Mouse (Mus musculus): ENCODE data around the gene Vav1.

- TF ChIP-seq CTCF (IDR thresholded peaks at IDR 0.05 in 2 of 3, conservative IDR thresholded peaks at IDR 0.05 in 1 of 3; ENCODE audit: control insufficient read depth in 1 of 3, insufficient read depth in 1 of 3, low read depth in 2 of 3, low read length in 3 of 3, poor library complexity in 1 of 3, severe bottlenecking in 1 of 3) (no peak), SIN3A (IDR thresholded peaks at IDR 0.05; ENCODE audit: low read length) (no peak), MEF2A (IDR thresholded peaks at IDR 0.05; ENCODE audit: extremely low read depth, insufficient replicate concordance, low read depth, low read length, poor library complexity, severe bottlenecking) (no peak)
Observed at GRCm38 (mm10) chr17:57289252-57289651, 10.4 kb downstream of the Vav1 start.

All from MEL (cell line).